Mouse (Mus musculus): ENCODE measurements around the gene Dync1i1.

- TF ChIP-seq CTCF (IDR thresholded peaks at IDR 0.05; ENCODE audit: low read depth) (no peak), EP300 (IDR thresholded peaks at IDR 0.05; ENCODE audit: low read depth) (no peak)
These were observed 146.3 kb downstream of the Dync1i1 start for GRCm38 (mm10) chr6:5871581-5872298.
